Mouse (Mus musculus) left cerebral cortex, adult 9 months (tissue): Measurements from ENCODE around the gene Matn1.

Source experiments
- DNase-seq, 2 experiments: peaks; one replicate each; pipeline ENCODE4 v3.0.0; 2022; ENCODE audit warnings: low spot score in 2 of 2

Matn1 gene

GRCm38 (mm10) chr4:130984416-130985182 is 40.4 kb downstream of the Matn1 start:
- no peak for DNase-seq

DNA sequence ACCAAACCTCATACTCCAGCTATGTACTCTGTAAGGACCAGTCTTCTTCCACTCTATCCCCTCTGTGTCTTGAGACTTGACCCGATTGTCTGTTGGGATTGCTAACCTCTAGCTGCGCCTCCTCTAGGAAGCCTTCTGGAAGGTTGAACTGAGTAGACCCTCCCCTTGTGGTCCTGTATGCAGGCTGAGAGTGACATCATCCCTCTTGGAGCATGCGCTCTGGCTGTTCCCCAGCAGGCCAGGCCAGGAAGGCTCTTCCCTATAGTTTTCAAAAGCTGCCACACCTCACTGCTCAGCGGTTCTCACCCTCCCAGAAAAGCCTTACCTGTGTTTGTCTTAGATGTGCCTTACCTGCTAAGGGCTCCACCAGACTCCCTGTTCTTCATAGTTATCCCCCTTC is 42.9 kb downstream of the Matn1 start:
- no peak for DNase-seq

DNA sequence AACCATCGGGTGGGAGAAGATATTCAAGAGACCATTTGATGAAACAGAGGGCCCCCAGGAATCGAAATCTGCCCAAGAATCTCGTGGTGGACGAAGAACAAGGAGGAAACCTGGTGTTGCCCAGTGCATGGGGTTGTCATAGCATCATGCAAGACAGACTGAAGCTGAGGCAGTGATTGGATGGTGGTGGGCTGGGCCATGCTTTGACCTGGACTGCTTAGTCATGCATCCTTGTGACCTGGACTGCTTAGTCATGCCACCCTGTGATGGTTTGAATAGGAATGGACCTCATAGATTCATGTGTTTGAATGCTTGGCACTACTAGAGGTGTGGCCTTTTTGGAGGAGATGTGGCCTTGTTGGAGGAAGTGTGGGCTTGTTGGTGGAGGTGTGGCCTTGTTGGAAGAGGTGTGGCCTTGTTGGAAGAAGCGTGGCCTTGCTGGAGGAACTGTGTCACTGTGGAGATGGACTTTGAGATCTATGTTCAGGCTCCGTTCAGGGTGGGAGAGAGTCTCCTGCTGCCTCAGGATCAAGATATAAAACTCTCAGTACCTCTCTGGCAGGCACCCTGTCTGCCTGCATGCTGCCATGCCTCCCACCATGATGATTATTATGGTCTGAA is 44.1 kb downstream of the Matn1 start:
- DNase-seq, result no peak

DNA sequence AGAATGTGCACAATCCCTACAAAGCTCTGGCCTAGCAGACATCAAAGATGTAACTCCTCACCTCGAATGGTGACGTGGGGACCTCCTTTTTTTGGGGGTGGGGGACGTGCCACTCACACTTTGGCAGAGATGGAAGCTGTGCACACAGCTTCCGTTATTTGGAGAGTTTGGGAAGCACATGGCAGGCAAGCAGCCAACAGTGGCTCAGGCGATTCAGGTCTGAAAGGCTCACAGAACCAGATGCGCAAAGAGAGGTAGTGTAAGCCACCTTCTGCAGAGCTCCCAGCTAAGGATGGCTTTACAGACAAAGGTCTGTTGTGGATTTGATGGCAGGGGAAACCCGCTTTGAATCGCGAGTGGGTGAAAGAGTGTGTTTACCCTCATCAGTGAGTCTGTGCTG is 45.0 kb downstream of the Matn1 start:
- no peak for DNase-seq

DNA sequence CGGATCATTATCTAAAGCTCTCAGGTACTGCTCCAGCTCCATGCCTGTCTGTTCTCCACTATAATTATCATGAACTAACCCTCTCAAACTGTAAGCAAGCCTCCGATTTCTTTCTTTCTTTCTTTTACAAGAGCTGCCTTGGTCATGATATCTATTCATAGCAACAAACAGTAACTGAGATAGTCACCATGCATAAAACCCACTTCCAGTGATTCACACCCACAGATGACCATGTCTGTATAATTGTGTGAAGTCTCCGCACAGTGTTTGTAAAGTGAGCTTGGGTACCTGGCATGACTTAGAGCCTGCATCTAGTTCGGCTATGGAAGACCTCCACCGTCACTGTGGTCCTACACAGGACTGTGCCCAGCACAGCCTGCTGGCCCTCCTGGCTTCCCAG is 46.8 kb downstream of the Matn1 start:
- DNase-seq, result no peak

- DNase-seq, result no peak
Measured at GRCm38 (mm10) chr4:130994556-130994955, 50.4 kb downstream of the Matn1 start.

DNA sequence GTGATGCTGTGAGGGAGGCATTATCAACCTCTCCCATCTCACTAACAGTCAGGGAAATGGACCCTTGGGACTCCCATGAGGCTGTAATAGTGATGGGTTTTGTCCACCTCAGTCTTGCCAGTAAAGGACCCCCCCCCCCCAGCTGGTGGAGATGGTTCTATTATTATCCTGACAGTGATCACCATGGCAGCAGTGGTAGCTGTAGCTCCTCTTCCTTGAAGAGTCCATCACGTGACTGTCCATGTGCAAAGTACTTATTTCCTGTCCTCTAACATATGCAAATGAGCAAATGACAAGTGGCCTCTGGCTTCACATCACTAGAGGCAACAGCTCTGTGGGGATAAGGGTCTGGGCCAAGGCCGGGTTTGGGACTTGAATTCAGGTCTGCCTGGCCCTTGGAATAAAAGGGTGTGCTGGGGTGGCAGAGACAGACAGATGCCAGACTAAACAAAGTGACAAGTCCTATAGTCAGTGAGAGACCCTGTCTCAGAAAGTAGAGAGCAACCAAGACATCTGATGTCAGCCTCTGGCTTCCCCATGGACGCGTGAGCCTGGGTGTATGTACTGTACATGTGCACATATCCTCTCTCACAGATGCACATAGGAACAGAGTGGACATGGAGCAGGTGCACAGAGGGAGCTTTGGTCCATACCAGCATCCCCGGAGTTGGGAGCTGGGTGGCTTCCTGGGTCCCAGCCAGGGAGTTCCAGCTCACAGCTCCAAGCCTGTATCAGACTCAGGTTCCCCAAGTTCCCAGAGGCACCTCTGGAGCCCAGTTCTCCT is 55.8 kb downstream of the Matn1 start:
- DNase-seq, result no peak

DNA sequence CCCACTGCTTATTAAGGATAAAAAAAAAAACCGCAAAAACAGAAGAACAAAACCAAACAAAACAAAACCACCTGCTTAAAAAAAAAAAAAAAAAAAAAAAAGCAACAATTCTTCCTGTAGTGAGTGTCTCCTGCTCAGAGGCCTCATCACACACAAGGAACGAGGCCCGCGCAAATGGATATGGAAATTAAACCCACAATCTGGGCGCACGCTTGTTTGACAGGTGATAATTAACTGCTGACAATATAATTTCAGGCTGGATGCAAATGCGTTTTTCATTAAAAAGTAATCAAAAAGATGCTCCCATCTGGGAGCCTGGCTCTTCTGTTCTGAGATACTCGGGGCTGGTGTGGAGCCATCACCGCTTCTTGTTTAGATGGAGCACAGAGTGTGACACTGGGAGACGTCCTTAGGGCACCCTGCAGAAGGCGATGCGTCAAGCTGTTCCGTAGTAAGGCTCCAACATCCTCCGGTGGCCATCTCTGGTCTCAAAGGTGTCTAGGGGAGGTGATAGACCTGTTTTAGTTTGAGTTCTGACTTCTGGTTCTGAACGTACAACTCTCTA is 56.5 kb downstream of the Matn1 start:
- no peak for DNase-seq
